Mouse (Mus musculus) 3T3-L1 (cell line): Measurements from ENCODE around the gene Son.

ENCODE experiments used
- DNase-seq: peaks from one replicate; pipeline ENCODE4 v3.0.0-alpha.2; 2015; ENCODE audit warnings: low read depth, low spot score

Son gene

GRCm38 (mm10) chr16:91688023-91688618, 40.8 kb downstream of the Son start:
- peak; percentile 36 for DNase-seq

- peak; percentile 89 for DNase-seq
Measured at GRCm38 (mm10) chr16:91688619-91689334, 41.5 kb downstream of the Son start, which contains the start of gene Donson. Gene Donson, minus strand, starts transcription at chr16:91688770.

- no peak for DNase-seq
Measured at GRCm38 (mm10) chr16:91689791-91690190, 42.5 kb downstream of the Son start.

- peak; percentile 89 for DNase-seq
Measured at GRCm38 (mm10) chr16:91694455-91695084, 47.3 kb downstream of the Son start.

GRCm38 (mm10) chr16:91695108-91695755, 47.9 kb downstream of the Son start:
- no peak for DNase-seq

- DNase-seq: no peak
Measured at GRCm38 (mm10) chr16:91698995-91699394, 51.7 kb downstream of the Son start.

- no peak for DNase-seq
Measured at GRCm38 (mm10) chr16:91701908-91702307, 54.6 kb downstream of the Son start.

- no peak for DNase-seq
Measured at GRCm38 (mm10) chr16:91702771-91703188, 55.5 kb downstream of the Son start.

- no peak for DNase-seq
Measured at GRCm38 (mm10) chr16:91704603-91705340, 57.5 kb downstream of the Son start.

GRCm38 (mm10) chr16:91710241-91710640, 62.9 kb downstream of the Son start:
- DNase-seq: no peak

- no peak for DNase-seq
Measured at GRCm38 (mm10) chr16:91716927-91717349, 69.6 kb downstream of the Son start.

- no peak for DNase-seq
Measured at GRCm38 (mm10) chr16:91717399-91717798, 70.1 kb downstream of the Son start.

GRCm38 (mm10) chr16:91724247-91724646, 76.9 kb downstream of the Son start:
- peak; percentile 79 for DNase-seq

GRCm38 (mm10) chr16:91727433-91727832, 80.1 kb downstream of the Son start:
- DNase-seq: peak; percentile 57

- peak; percentile 100 for DNase-seq
Measured at GRCm38 (mm10) chr16:91728123-91729065, 81.1 kb downstream of the Son start, which contains the start of gene Cryzl1. Gene Cryzl1, minus strand, starts transcription at chr16:91728975.
